Mouse (Mus musculus) liver, embryonic 14.5 days (tissue): ENCODE results near the gene Clint1.

Experiments
- CTCF ChIP-seq: IDR thresholded peaks from 2 replicates; pipeline ENCODE4 v1.5.1; 2016; ENCODE audit warnings: antibody characterized with exemption, low read depth, control low read depth
- EP300 ChIP-seq: IDR thresholded peaks from 2 replicates; pipeline ENCODE4 v1.6.1; 2016; ENCODE audit warnings: antibody characterized with exemption, low read depth

GRCm38 (mm10) chr11:45918836-45919235, 67.0 kb downstream of the Clint1 start:
- TF ChIP-seq CTCF = no peak
- no peak for TF ChIP-seq EP300
